Mouse (Mus musculus): ENCODE data around the gene Slc25a13. TPM values are rescaled to one million over a fixed set of nuclear protein-coding genes. Genes with fewer than 3 reads are reported as not detected.
A peak's percentile ranks its signal among the peaks of the same experiment; 100 is the strongest.

The Slc25a13 gene
- polyA plus RNA-seq, 1 experiment from 2014 or later: 17.8 TPM

DNA sequence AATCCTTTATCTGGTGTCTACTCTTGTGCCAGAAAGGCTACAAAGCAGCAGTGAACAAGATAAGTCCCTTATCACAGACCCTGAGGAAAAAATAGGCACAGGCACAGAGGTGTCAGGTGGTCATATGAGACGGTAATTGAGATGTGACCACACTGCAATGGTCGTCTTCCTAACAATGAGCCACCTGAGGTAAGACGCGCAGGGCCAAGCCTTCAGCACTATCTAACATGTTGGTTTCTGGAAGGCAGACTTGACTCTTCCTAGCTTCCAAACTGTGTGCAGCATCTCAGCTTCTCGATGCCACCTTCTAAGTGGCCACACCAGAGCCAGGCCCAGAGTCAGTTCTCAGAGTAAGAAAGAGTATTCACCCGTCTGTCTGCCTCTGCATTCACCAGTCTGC, 149.8 kb downstream of the Slc25a13 start:
- 88% methylated on average over 6 of the region's 6 CpGs for WGBS
- H3K4me2 ChIP-seq (replicated peaks): no peak overlapping the region
- peaks cover 6% of the 10 kb centered on the region; the same call in 1 of the 2 replicates for H3K4me1 ChIP-seq
- H3K36me3 ChIP-seq: no peaks in the 10 kb centered on the region
- no peak overlapping the region for H3K9ac ChIP-seq
- H3K27ac ChIP-seq (replicated peaks): no peak overlapping the region
- H3K27me3 ChIP-seq: no peaks in the 10 kb centered on the region
- no peak for ATAC-seq (ENCODE audit: insufficient number of reproducible peaks, low FRiP score, low TSS enrichment, low read depth)
- no peak overlapping the region for H3K4me3 ChIP-seq (replicated peaks)
- H3K9me3 ChIP-seq (replicated peaks): no peaks in the 10 kb centered on the region

DNA sequence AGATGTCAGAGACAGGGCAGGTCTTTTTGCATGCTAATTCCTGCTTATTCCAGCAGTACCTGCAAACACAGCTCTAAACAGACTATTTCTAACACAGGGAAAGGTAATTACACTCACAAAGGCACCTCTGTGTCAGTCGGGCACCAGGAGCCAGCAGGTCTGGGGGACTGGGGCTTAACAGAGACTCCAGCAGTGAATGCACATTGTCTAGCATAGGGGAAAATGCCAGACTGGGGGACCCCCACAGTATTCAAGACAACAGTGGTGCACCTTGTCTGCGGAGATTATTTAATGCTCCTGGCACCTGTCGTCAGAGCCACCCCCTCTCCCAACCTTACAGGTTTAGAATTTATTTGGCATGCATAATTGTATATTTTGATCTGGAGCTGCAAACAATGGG, 158.4 kb downstream of the Slc25a13 start:
- Histone ChIP-seq H3K9ac (no peak overlapping the region), H3K27me3 (peaks cover 5% of the 10 kb centered on the region; the same call in 1 of the 2 replicates), H3K4me1 (no peaks in the 10 kb centered on the region), H3K4me2 (replicated peaks) (no peak overlapping the region), H3K36me3 (no peaks in the 10 kb centered on the region), H3K9me3 (replicated peaks) (no peaks in the 10 kb centered on the region), H3K27ac (replicated peaks) (no peak overlapping the region), H3K4me3 (replicated peaks) (no peak overlapping the region)
- ATAC-seq (ENCODE audit: insufficient number of reproducible peaks, low FRiP score, low TSS enrichment, low read depth): no peak
- 29% methylated on average over 3 of the region's 3 CpGs for WGBS

DNA sequence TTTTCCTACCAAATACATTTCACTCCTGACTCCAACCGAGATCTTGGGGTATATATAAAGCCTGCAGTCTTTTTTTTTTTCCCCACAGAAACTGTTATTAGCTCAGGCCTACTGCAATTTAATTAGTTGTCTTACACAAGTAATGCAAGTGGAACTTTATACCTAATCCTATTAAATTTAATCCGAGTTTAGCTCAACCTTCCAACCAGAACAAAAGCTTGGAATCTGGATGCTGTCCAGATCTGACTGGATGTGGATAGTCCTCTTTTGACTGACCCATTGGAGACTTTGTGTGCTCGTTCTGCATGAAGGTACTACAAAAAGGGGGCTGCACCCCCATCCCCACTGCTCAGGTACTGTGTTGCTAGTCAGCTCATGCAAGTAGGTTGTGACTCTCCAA, 163.0 kb downstream of the Slc25a13 start:
- no peak for ATAC-seq (ENCODE audit: insufficient number of reproducible peaks, low FRiP score, low TSS enrichment, low read depth)
- Histone ChIP-seq H3K27me3 (peaks cover 5% of the 10 kb centered on the region; the same call in 1 of the 2 replicates), H3K9ac (no peak overlapping the region), H3K4me1 (no peaks in the 10 kb centered on the region), H3K4me2 (replicated peaks) (no peak overlapping the region), H3K9me3 (replicated peaks) (no peaks in the 10 kb centered on the region), H3K4me3 (replicated peaks) (no peak overlapping the region), H3K27ac (replicated peaks) (no peak overlapping the region), H3K36me3 (no peaks in the 10 kb centered on the region)
- 59% methylated on average over 3 of the region's 3 CpGs for WGBS

DNA sequence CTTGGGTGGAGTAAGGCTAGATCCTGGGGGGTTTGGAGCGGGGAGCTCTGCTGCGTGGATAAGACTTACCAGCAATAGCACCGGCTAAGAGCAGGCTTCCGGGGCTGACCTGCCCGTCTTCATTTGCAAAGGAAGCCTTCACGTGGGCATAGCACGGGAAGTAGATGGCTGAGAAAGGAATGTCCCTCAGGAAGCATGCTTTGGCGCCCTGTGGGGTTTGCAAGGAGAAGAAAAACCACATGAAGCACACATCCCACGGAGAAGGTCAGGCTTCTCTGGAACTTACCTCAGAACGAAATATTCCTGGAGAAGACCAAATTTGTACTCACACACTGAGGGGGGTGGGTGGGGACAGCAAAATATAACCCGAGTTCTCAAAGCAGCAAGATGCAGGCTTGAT, 164.3 kb downstream of the Slc25a13 start:
- no peak overlapping the region for H3K4me3 ChIP-seq (replicated peaks)
- H3K9me3 ChIP-seq (replicated peaks): no peaks in the 10 kb centered on the region
- no peaks in the 10 kb centered on the region for H3K4me1 ChIP-seq
- H3K27me3 ChIP-seq: peaks cover 5% of the 10 kb centered on the region; the same call in 1 of the 2 replicates
- WGBS: 60% methylated on average over 11 of the region's 11 CpGs
- H3K9ac ChIP-seq: no peak overlapping the region
- no peaks in the 10 kb centered on the region for H3K36me3 ChIP-seq
- no peak overlapping the region for H3K27ac ChIP-seq (replicated peaks)
- no peak overlapping the region for H3K4me2 ChIP-seq (replicated peaks)
- no peak for ATAC-seq (ENCODE audit: insufficient number of reproducible peaks, low FRiP score, low TSS enrichment, low read depth)

- ATAC-seq (ENCODE audit: insufficient number of reproducible peaks, low FRiP score, low TSS enrichment, low read depth): no peak
These were observed 170.1 kb downstream of the Slc25a13 start for GRCm38 (mm10) chr6:6046729-6047424.

DNA sequence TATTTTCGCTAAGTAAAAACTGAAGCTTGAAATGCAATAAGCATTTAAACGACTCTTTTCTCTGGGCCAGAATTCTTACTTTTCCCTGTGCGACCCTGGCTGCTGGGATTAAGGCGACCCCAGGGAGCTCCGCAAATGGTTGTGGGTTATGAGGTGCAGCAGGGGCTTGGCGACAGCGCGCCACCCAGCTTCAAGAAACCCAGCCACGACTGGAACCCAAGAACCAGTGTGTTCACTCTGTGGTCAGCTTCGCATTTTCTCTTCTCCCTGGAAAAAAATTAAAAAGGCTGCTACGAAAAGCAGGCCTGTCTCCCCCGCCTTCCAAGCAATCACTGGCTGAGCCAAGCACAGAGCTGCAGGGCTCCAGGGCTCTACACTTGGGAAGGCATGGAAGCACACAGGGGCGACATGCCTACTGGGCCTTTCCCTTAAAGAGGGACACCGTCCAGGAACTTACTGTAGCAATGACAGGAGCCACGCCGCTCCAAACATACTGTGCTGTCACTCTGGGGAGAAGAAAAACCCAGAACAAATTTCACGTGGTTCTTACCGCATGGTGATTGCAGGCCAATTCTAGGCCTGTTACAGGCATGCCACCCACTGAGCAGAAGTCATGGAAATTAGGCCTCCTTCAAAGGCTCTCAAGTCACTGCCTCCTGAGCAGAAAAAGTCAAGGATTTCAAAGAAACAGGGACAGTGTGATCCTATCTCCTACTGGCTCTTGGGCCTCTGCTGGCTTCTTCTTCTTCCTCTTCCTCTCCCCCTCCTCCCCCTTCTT, 178.0 kb downstream of the Slc25a13 start:
- Histone ChIP-seq H3K4me3 (replicated peaks) (no peak overlapping the region), H3K27ac (replicated peaks) (peak overlapping the region; percentile 79), H3K36me3 (no peaks in the 10 kb centered on the region), H3K9ac (no peak overlapping the region), H3K27me3 (peaks cover 21% of the 10 kb centered on the region), H3K4me2 (replicated peaks) (peak overlapping the region; percentile 30), H3K9me3 (replicated peaks) (no peaks in the 10 kb centered on the region), H3K4me1 (peaks cover 24% of the 10 kb centered on the region)
- ATAC-seq (ENCODE audit: insufficient number of reproducible peaks, low FRiP score, low TSS enrichment, low read depth): peak; percentile 86
- 28% methylated on average over 18 of the region's 18 CpGs for WGBS

More at GRCm38 (mm10) chr6:6046729-6047424, 170.1 kb downstream of the Slc25a13 start:
- H3K27ac ChIP-seq (replicated peaks): no peak overlapping the region
- peaks cover 3% of the 10 kb centered on the region; the same call in 1 of the 2 replicates for H3K4me1 ChIP-seq
- H3K36me3 ChIP-seq: no peaks in the 10 kb centered on the region
- no peak overlapping the region for H3K9ac ChIP-seq
- H3K4me2 ChIP-seq (replicated peaks): no peak overlapping the region
- no peaks in the 10 kb centered on the region for H3K9me3 ChIP-seq (replicated peaks)
- no peak overlapping the region for H3K4me3 ChIP-seq (replicated peaks)
- peaks cover 2% of the 10 kb centered on the region for H3K27me3 ChIP-seq
- WGBS: 75% methylated on average over 12 of the region's 12 CpGs

- H3K9ac ChIP-seq: no peak overlapping the region
- no peaks in the 10 kb centered on the region for H3K9me3 ChIP-seq (replicated peaks)
- H3K4me1 ChIP-seq: peaks cover 9% of the 10 kb centered on the region
- peaks cover 18% of the 10 kb centered on the region for H3K27me3 ChIP-seq
- H3K36me3 ChIP-seq: no peaks in the 10 kb centered on the region
- no peak overlapping the region for H3K4me2 ChIP-seq (replicated peaks)
- ATAC-seq (ENCODE audit: insufficient number of reproducible peaks, low FRiP score, low TSS enrichment, low read depth): no peak
- WGBS: 45% methylated on average over 6 of the region's 6 CpGs
- H3K27ac ChIP-seq (replicated peaks): no peak overlapping the region
- no peak overlapping the region for H3K4me3 ChIP-seq (replicated peaks)
These were observed 189.3 kb downstream of the Slc25a13 start for GRCm38 (mm10) chr6:6027664-6028063.

- H3K4me2 ChIP-seq (replicated peaks): no peak overlapping the region
- no peak overlapping the region for H3K9ac ChIP-seq
- H3K4me1 ChIP-seq: peaks cover 9% of the 10 kb centered on the region
- no peaks in the 10 kb centered on the region for H3K36me3 ChIP-seq
- H3K27me3 ChIP-seq: peaks cover 37% of the 10 kb centered on the region
- ATAC-seq (ENCODE audit: insufficient number of reproducible peaks, low FRiP score, low TSS enrichment, low read depth): no peak
- no peak overlapping the region for H3K27ac ChIP-seq (replicated peaks)
- H3K9me3 ChIP-seq (replicated peaks): no peaks in the 10 kb centered on the region
- no peak overlapping the region for H3K4me3 ChIP-seq (replicated peaks)
- WGBS: 78% methylated on average over 6 of the region's 6 CpGs
These were observed 193.0 kb downstream of the Slc25a13 start for GRCm38 (mm10) chr6:6023976-6024375.

DNA sequence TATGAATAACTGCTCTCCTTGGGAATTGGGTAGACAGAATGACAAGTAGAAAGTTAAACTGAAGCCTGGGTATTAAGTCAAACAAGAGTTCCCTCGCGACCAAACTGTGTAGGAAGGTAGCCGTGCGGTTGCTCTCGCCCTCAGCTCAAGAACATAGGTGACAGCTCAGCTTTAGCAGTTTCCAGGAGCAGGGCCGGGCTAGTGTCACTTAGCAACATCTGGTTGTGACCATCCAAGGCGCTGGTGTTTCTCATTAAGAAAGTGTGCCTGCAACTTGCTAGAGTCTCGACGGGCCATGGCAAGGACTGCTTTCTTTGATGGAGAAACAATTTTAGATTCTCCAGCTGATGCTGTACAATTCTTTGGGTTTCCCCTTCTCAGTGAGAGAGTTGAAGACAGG, 200.0 kb downstream of the Slc25a13 start:
- Histone ChIP-seq H3K27ac (replicated peaks) (no peak overlapping the region), H3K9me3 (replicated peaks) (no peaks in the 10 kb centered on the region), H3K4me2 (replicated peaks) (no peak overlapping the region), H3K36me3 (no peaks in the 10 kb centered on the region), H3K4me1 (no peaks in the 10 kb centered on the region), H3K4me3 (replicated peaks) (no peak overlapping the region), H3K27me3 (peaks cover 21% of the 10 kb centered on the region), H3K9ac (no peak overlapping the region)
- 29% methylated on average over 9 of the region's 9 CpGs for WGBS
- ATAC-seq (ENCODE audit: insufficient number of reproducible peaks, low FRiP score, low TSS enrichment, low read depth): peak; percentile 39; the same call in 1 of the 2 replicates

DNA sequence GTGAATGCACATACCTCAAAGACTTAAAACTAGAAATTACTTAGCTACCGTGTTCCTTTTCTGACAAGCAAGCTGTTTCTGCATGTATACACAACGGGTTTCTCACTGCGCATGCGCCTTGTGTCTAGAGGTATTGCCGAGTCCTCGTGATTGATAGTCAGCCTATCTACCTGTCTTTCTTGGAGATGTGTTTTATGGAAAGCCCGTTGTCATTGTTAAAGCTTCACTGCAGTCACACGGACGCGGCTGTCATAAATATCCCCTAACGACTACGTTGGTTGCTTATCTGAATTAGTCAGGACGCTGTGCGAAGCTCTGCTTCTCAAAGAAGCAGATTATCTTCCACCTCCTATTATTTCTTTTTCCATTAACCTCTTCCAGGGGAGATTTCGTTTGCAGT, 201.4 kb downstream of the Slc25a13 start:
- WGBS: 64% methylated on average over 15 of the region's 15 CpGs
- H3K9me3 ChIP-seq (replicated peaks): no peaks in the 10 kb centered on the region
- H3K9ac ChIP-seq: no peak overlapping the region
- H3K4me1 ChIP-seq: no peaks in the 10 kb centered on the region
- H3K4me2 ChIP-seq (replicated peaks): no peak overlapping the region
- no peak overlapping the region for H3K27ac ChIP-seq (replicated peaks)
- no peak for ATAC-seq (ENCODE audit: insufficient number of reproducible peaks, low FRiP score, low TSS enrichment, low read depth)
- H3K27me3 ChIP-seq: peaks cover 22% of the 10 kb centered on the region
- no peaks in the 10 kb centered on the region for H3K36me3 ChIP-seq
- H3K4me3 ChIP-seq (replicated peaks): no peak overlapping the region

- ATAC-seq (ENCODE audit: insufficient number of reproducible peaks, low FRiP score, low TSS enrichment, low read depth): no peak
- Histone ChIP-seq H3K36me3 (no peaks in the 10 kb centered on the region), H3K4me3 (replicated peaks) (no peak overlapping the region), H3K27me3 (peaks cover 7% of the 10 kb centered on the region), H3K9ac (no peak overlapping the region), H3K4me2 (replicated peaks) (no peak overlapping the region), H3K4me1 (no peaks in the 10 kb centered on the region), H3K27ac (replicated peaks) (no peak overlapping the region), H3K9me3 (replicated peaks) (no peaks in the 10 kb centered on the region)
- 83% methylated on average over 2 of the region's 2 CpGs for WGBS
These were observed 205.6 kb downstream of the Slc25a13 start for GRCm38 (mm10) chr6:6011364-6011763.
